Mouse (Mus musculus) embryonic facial prominence, embryonic 11.5 days (tissue): ENCODE measurements at regions not wholly inside any gene's neighbourhood (a gene's known extent, or its start where the extent isn't known, plus 50 kb on each side); places are given as distances from the start of the nearest gene placed in this dataset.
A peak's percentile ranks its signal among the peaks of the same experiment; 100 is the strongest.

Experiments
- ATAC-seq: fragments of 200-750 bp; cut with Nextera tagmentation; replicated peaks from 2 replicates; pipeline ENCODE4 v1.8.0; 2017; ENCODE audit warnings: low read depth; ENCODE audit not compliant: insufficient number of reproducible peaks, low FRiP score, low TSS enrichment
- DNase-seq: peaks from one replicate; pipeline ENCODE4 v3.0.0-alpha.2; 2015; ENCODE audit warnings: low spot score
- H3K27ac ChIP-seq: fragments of 300-500 bp; sonication (generic); replicated peaks from 2 replicates; pipeline ENCODE4 v1.5.1; 2014; ENCODE audit warnings: mild to moderate bottlenecking, low read depth, low read length, control low read depth
- H3K27me3 ChIP-seq: fragments of 300-500 bp; sonication (generic); 2 replicates; pipeline ENCODE4 v1.6.1; 2014; ENCODE audit warnings: mild to moderate bottlenecking, low read length, moderate library complexity, mixed read lengths; ENCODE audit not compliant: control insufficient read depth, insufficient read depth
- H3K36me3 ChIP-seq: fragments of 300-500 bp; sonication (generic); replicated peaks from 2 replicates; pipeline ENCODE4 v1.6.1; 2014; ENCODE audit warnings: low read depth, mild to moderate bottlenecking, low read length, moderate library complexity, mixed read lengths; ENCODE audit not compliant: control insufficient read depth, insufficient read depth
- H3K4me1 ChIP-seq: fragments of 300-500 bp; sonication (generic); 2 replicates; pipeline ENCODE4 v1.6.1; 2014; ENCODE audit warnings: low read length, mixed read lengths; ENCODE audit not compliant: control insufficient read depth, insufficient read depth
- H3K4me2 ChIP-seq: fragments of 300-500 bp; sonication (generic); 2 replicates; pipeline ENCODE4 v1.6.1; 2014; ENCODE audit warnings: low read depth, mild to moderate bottlenecking, control low read depth, low read length, moderate library complexity
- H3K4me3 ChIP-seq: fragments of 300-500 bp; sonication (generic); 2 replicates; pipeline ENCODE4 v1.5.1; 2014; ENCODE audit warnings: low read depth, low read length, control low read depth
- H3K9ac ChIP-seq: fragments of 300-500 bp; sonication (generic); replicated peaks from 2 replicates; pipeline ENCODE4 v1.6.1; 2014; ENCODE audit warnings: mild to moderate bottlenecking, control low read depth, low read length
- H3K9me3 ChIP-seq: fragments of 300-500 bp; sonication (generic); replicated peaks from 2 replicates; pipeline ENCODE4 v1.6.1; 2016; ENCODE audit warnings: mild to moderate bottlenecking, low read length, inconsistent platforms, mixed read lengths; ENCODE audit not compliant: control insufficient read depth
- WGBS: fragments of 180-500 bp; shearing (Covaris S2); extraction: QIAGEN DNeasy Blood & Tissue Kit; methylation state at CpG from one replicate; pipeline ENCODE4 v1.1.7; 2014; 5-methylcytosine and 5-hydroxymethylcytosine counted together

DNA sequence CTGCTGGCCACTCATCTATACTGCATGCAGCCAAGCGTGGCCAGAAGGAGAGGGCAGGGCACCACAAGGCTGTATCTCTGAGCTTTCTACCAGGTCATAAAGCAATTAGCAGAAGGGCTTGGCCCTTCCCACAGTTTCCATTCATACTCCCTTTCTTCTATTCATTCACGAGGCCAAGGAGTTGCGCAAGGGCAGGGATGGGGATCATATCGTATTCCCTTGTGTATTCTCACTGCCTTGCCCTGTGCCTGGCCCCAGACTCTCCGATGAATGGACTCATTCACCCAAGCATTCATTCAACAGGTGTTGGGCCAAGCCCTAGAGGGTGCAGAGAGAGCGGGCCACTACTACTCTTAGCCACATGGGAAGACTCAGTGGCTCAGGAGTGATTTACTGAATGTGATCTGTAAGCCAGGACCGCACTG lies 111.2 kb upstream of the Parp11 start:
- ATAC-seq (peak; percentile 48), DNase-seq (no peak)
- H3K27me3 ChIP-seq: no peaks in the 10 kb centered on the region
- H3K4me2 ChIP-seq: no peak overlapping the region
- H3K36me3 ChIP-seq: no peaks in the 10 kb centered on the region
- H3K4me1 ChIP-seq: peaks cover 5% of the 10 kb centered on the region; the same call in 1 of the 2 replicates
- H3K4me3 ChIP-seq: no peak overlapping the region
- no peak overlapping the region for H3K9ac ChIP-seq
- H3K9me3 ChIP-seq: no peaks in the 10 kb centered on the region
- no peak overlapping the region for H3K27ac ChIP-seq
- 31% methylated on average over 7 of the region's 7 CpGs for WGBS

DNA sequence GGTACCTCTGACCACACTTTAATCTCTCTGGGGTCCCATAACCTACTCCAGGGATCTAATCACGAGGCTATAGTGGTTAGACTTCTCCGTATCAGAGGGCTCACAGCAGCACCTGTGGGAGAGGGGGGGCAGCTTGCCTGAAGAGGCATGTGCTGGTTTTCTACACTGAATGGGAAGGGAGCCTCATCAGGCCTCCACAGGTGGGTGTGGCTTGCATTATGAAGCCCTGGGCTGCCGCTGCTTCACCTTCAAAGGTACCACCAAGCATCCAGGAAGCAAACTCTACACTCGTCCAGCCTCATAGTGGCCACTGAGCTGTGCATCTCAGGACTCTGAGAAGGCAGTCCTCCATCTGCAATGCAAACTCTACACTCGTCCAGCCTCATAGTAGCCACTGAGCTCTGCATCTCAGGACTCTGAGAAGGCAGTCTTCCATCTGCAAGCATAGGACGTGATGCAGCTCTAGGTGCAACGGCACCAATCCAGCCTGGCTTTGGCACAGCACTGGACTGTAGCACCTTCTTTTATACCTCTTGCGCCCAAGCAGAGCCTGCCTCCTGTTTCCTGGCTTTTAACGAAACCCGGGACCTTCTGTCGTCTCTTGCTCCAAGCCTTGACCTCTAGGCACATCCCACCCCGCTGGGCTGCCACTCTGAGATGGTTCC lies 110.5 kb upstream of the Parp11 start:
- no peak for DNase-seq
- Histone ChIP-seq H3K4me2 (no peak overlapping the region; the same call in 1 of the 2 replicates), H3K36me3 (no peaks in the 10 kb centered on the region), H3K9me3 (no peaks in the 10 kb centered on the region), H3K9ac (peak overlapping the region; percentile 43), H3K27ac (0 out of 2 replicates have a peak overlapping the region, but pooled peaks have one; percentile 10), H3K4me1 (peaks cover 5% of the 10 kb centered on the region; the same call in 1 of the 2 replicates), H3K4me3 (no peak overlapping the region), H3K27me3 (no peaks in the 10 kb centered on the region)
- WGBS: 22% methylated on average over 12 of the region's 12 CpGs
- ATAC-seq: no peak

DNA sequence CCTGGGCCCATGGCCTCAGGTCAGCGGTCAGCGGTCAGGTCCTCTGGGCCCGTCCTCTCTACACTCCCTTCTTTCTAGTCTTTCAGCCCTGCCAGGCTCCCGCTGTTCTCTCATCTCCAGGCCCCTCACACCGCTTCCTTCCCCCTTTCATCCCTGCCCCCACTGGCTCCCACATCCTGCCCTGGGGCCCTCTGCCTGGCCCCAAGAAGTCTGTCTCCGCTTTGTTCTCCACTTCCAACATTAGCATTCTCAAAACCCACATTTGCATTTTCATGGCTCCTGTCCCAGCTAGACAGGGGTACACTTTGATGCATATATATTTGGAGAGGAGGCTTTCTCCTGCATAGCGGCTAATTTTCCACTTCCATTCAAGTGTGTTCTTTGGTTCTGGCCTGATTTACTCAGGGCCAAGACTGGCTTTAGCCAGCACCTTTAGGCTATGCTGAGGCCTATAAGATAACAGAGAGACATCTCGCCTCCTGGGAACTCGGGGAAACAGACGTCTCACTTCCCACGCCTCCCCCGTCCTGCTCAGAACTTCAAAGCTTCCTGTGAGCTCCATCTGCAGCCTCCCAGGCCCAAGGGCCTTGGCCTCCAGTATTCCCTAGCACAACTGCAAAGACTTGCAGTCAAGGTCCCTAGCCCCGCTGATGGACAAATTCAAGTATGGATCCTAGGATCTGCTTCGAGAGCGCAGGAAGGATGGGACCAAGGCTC lies 109.8 kb upstream of the Parp11 start:
- no peak overlapping the region for H3K4me3 ChIP-seq
- H3K4me2 ChIP-seq: no peak overlapping the region

DNA sequence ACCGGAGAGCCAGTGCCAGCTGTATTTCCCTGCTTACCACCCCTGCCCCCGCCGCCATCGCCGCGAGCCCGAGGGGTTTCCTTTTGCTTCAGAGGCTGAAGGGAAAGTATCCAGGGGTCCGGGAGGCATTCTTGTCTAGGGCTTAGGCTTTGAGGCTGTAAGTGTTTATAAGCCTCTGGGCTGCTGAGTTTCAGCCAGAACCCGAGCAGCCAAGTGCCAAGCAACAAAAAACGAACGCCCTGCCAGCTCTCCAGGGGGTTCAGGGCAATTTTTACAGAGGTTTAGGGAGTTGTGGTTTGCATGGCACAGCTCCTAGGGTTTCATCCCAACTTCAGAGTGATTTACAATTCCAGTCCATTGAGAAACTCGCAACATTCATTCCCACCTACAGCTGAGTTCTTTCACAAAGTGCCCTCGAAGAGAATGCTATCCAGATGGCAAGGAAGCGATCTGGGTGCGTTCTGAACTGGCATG lies 109.2 kb upstream of the Parp11 start:
- no peaks in the 10 kb centered on the region for H3K27me3 ChIP-seq
- H3K9ac ChIP-seq: no peak overlapping the region; the same call in 1 of the 2 replicates
- 14% methylated on average over 15 of the region's 15 CpGs for WGBS
- H3K4me1 ChIP-seq: peaks cover 5% of the 10 kb centered on the region; the same call in 1 of the 2 replicates
- no peaks in the 10 kb centered on the region for H3K9me3 ChIP-seq
- DNase-seq: no peak
- H3K36me3 ChIP-seq: no peaks in the 10 kb centered on the region
- H3K4me2 ChIP-seq: no peak overlapping the region
- no peak for ATAC-seq
- peak overlapping the region; percentile 10; the same call in 1 of the 2 replicates for H3K27ac ChIP-seq
- no peak overlapping the region for H3K4me3 ChIP-seq

More for the DNA sequence above, 109.8 kb upstream of the Parp11 start:
- H3K9me3 ChIP-seq: no peaks in the 10 kb centered on the region
- 9% methylated on average over 15 of the region's 15 CpGs for WGBS
- no peaks in the 10 kb centered on the region for H3K36me3 ChIP-seq
- H3K4me1 ChIP-seq: peaks cover 5% of the 10 kb centered on the region; the same call in 1 of the 2 replicates
- H3K27me3 ChIP-seq: no peaks in the 10 kb centered on the region
- DNase-seq (peak; percentile 56), ATAC-seq (peak; percentile 58)
- peak overlapping the region; percentile 10; the same call in 1 of the 2 replicates for H3K27ac ChIP-seq
- H3K9ac ChIP-seq: peak overlapping the region; percentile 43

DNA sequence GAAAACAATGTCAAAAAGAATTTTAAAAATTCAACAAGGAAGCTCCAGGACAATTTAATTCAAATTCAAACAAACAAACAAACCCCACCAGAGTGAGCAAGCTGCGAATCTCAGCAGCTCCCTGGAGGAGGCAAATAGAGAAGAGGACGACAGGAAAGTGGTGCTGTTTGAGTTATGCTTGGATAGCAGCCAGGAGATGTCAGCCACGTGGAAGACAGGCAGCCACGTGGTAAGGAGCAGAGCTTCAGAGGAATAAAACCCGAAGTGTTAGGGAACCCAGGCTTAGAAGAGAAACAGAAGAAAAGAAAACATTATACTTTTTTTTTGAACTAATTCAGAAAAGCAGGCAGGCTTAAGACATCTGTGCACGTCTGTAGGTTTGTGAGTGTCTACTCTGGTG lies 108.2 kb upstream of the Parp11 start:
- H3K9me3 ChIP-seq: no peaks in the 10 kb centered on the region
- H3K36me3 ChIP-seq: no peaks in the 10 kb centered on the region
- no peak overlapping the region for H3K4me3 ChIP-seq
- WGBS: 18% methylated on average over 6 of the region's 6 CpGs
- no peaks in the 10 kb centered on the region for H3K27me3 ChIP-seq
- H3K4me2 ChIP-seq: no peak overlapping the region
- DNase-seq (no peak), ATAC-seq (no peak)
- no peak overlapping the region for H3K27ac ChIP-seq
- H3K4me1 ChIP-seq: peaks cover 5% of the 10 kb centered on the region; the same call in 1 of the 2 replicates
- H3K9ac ChIP-seq: no peak overlapping the region

DNA sequence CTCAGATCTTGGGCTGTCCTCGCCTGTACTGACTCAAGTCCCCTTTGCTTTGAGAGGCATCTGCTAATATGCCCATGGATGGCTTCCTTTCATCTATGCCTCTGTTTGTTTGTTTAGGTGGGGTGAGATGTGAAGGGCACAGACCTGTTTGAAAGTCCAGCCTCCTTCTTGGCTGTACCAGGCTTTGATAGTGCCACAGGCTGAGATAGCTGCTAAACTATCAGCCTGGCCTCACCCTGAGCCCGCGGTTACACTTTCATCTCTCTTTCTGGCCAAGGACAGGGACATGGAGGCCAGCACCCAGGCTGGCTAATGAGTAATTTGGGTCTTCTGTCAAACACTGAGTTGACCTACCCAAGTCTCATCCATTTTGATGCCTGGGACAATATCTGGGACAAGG lies 105.0 kb upstream of the Parp11 start:
- no peak for DNase-seq
- Histone ChIP-seq H3K9ac (no peak overlapping the region), H3K9me3 (no peaks in the 10 kb centered on the region), H3K27me3 (no peaks in the 10 kb centered on the region), H3K27ac (no peak overlapping the region), H3K4me3 (no peak overlapping the region), H3K4me1 (peaks cover 2% of the 10 kb centered on the region; the same call in 1 of the 2 replicates), H3K36me3 (no peaks in the 10 kb centered on the region), H3K4me2 (no peak overlapping the region)
- no peak for ATAC-seq
- 92% methylated on average over 3 of the region's 3 CpGs for WGBS

DNA sequence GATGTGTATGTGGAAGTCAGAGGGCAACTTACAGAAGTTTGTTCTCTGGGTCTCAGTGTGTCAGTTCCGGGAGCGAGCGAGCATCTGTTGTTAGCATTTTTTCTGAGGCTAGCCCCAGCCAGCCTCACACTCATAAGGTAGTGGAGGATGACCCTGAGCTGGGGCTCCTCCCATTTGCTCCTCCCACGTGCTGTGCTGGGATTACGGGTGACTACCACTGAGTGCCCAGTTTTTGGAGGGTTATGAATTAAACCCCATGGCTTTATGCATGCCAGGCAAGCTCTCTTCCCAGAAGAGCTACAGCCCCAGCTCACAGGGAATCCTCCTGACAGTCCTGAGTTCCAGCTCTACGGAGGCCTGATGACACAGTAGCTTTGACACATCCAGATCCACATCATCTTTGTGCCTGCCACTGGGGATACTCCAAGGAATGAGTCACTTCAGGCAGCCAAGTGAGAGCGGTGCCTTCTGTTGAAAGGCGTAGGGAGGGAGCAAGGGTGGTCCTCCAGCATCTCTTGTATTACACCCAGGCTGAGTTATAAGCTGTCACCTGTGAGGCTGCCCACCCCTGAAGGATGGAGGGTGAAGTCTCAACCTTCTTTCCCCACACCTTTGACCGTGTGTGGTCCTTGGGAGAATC lies 97.8 kb upstream of the Parp11 start:
- H3K9me3 ChIP-seq: no peaks in the 10 kb centered on the region
- no peak overlapping the region for H3K4me2 ChIP-seq
- DNase-seq: no peak
- H3K4me1 ChIP-seq: peaks cover 6% of the 10 kb centered on the region; the same call in 1 of the 2 replicates
- H3K27ac ChIP-seq: no peak overlapping the region
- H3K27me3 ChIP-seq: no peaks in the 10 kb centered on the region
- no peak overlapping the region for H3K4me3 ChIP-seq
- peak; percentile 56; the same call in 1 of the 2 replicates for ATAC-seq
- no peak overlapping the region for H3K9ac ChIP-seq
- H3K36me3 ChIP-seq: no peaks in the 10 kb centered on the region
- WGBS: 79% methylated on average over 9 of the region's 9 CpGs
